Mouse (Mus musculus) stomach, postnatal 0 days (tissue): Measurements from ENCODE around the gene Cacng6. TPM values are rescaled to one million over a fixed set of nuclear protein-coding genes. Genes with fewer than 3 reads are reported as not detected.

Experiments
- ATAC-seq: fragments of 200-750 bp; cut with Nextera tagmentation; 2 replicates; pipeline ENCODE4 v1.8.0; 2017; ENCODE audit not compliant: low FRiP score, low TSS enrichment
- DNase-seq: peaks from one replicate; pipeline ENCODE4 v3.0.0-alpha.2; 2016; ENCODE audit warnings: low spot score
- H3K27ac ChIP-seq: fragments of 300-500 bp; sonication (generic); replicated peaks from 2 replicates; pipeline ENCODE4 v1.5.1; 2014; ENCODE audit warnings: mild to moderate bottlenecking, control low read depth
- H3K27me3 ChIP-seq: fragments of 300-500 bp; sonication (generic); 2 replicates; pipeline ENCODE4 v1.6.1; 2014; ENCODE audit warnings: low read length; ENCODE audit not compliant: control insufficient read depth, insufficient read depth
- H3K36me3 ChIP-seq: fragments of 300-500 bp; sonication (generic); 2 replicates; pipeline ENCODE4 v1.6.1; 2014; ENCODE audit warnings: low read length, mixed read lengths; ENCODE audit not compliant: control insufficient read depth, insufficient read depth
- H3K4me1 ChIP-seq: fragments of 300-500 bp; sonication (generic); replicated peaks from 2 replicates; pipeline ENCODE4 v1.6.1; 2014; ENCODE audit warnings: antibody characterized with exemption; ENCODE audit not compliant: control insufficient read depth, insufficient read depth
- H3K4me2 ChIP-seq: fragments of 300-500 bp; sonication (generic); replicated peaks from 2 replicates; pipeline ENCODE4 v1.6.1; 2014; ENCODE audit warnings: low read depth, mild to moderate bottlenecking, control low read depth, moderate library complexity
- H3K4me3 ChIP-seq: fragments of 300-500 bp; sonication (generic); 2 replicates; pipeline ENCODE4 v1.5.1; 2014; ENCODE audit warnings: low read depth, low read length, control low read depth
- H3K9ac ChIP-seq: fragments of 300-500 bp; sonication (generic); 2 replicates; pipeline ENCODE4 v1.6.1; 2014; ENCODE audit warnings: mild to moderate bottlenecking, low read length, control low read depth, mixed read lengths
- H3K9me3 ChIP-seq: fragments of 300-500 bp; sonication (generic); 2 replicates; pipeline ENCODE4 v1.6.1; 2016; ENCODE audit warnings: low read length; ENCODE audit not compliant: control insufficient read depth
- CTCF ChIP-seq: IDR thresholded peaks from 2 replicates; pipeline ENCODE4 v1.5.1; 2016; ENCODE audit warnings: antibody characterized with exemption, low read depth, mild to moderate bottlenecking, moderate library complexity
- EP300 ChIP-seq: optimal IDR thresholded peaks from 2 replicates; pipeline ENCODE3; 2016; ENCODE audit warnings: antibody characterized with exemption
- WGBS: fragments of 180-500 bp; shearing (Covaris S2); extraction: QIAGEN DNeasy Blood & Tissue Kit; methylation state at CpG from one replicate; pipeline ENCODE4 v1.1.7; 2014; 5-methylcytosine and 5-hydroxymethylcytosine counted together
- polyA plus RNA-seq: library from polyadenylated mRNA; unstranded; fragments of >200 nt; fragmentation: Nextera tagmentation; extraction: Ambion mirVana; gene quantifications from 2 replicates; pipeline ENCODE4 v1.2.1, GENCODE M21; 2015

Cacng6 gene
- polyA plus RNA-seq, 1 experiment from 2014 or later = 0.22 TPM

GRCm38 (mm10) chr7:3423430-3423829 is 565 bp upstream of the Cacng6 start:
- Histone ChIP-seq H3K36me3 (no peaks in the 10 kb centered on the region), H3K9ac (no peak overlapping the region), H3K4me2 (peak overlapping the region; percentile 20), H3K27ac (no peak overlapping the region), H3K4me3 (peak overlapping the region; percentile 8; the same call in 1 of the 2 replicates), H3K27me3 (peaks cover 3% of the 10 kb centered on the region; the same call in 1 of the 2 replicates), H3K9me3 (no peaks in the 10 kb centered on the region), H3K4me1 (no peaks in the 10 kb centered on the region)
- TF ChIP-seq EP300 = no peak
- TF ChIP-seq CTCF = no peak
- ATAC-seq = no peak
- WGBS = under 1% methylated on average over 27 of the region's 30 CpGs
- no peak for DNase-seq

GRCm38 (mm10) chr7:3425141-3425540 is 1.1 kb downstream of the Cacng6 start:
- no peak for DNase-seq
- TF ChIP-seq EP300 (no peak), CTCF (no peak)
- no peak overlapping the region for H3K27ac ChIP-seq
- no peak overlapping the region for H3K4me2 ChIP-seq
- H3K4me3 ChIP-seq = no peak overlapping the region
- no peak overlapping the region for H3K9ac ChIP-seq
- 92% methylated on average over 5 of the region's 5 CpGs for WGBS
- no peak for ATAC-seq
- H3K9me3 ChIP-seq = no peaks in the 10 kb centered on the region
- H3K27me3 ChIP-seq = peaks cover 3% of the 10 kb centered on the region; the same call in 1 of the 2 replicates
- no peaks in the 10 kb centered on the region for H3K4me1 ChIP-seq
- no peaks in the 10 kb centered on the region for H3K36me3 ChIP-seq

- ATAC-seq (no peak), DNase-seq (no peak)
- no peak overlapping the region for H3K27ac ChIP-seq
- no peak overlapping the region for H3K4me3 ChIP-seq
- no peaks in the 10 kb centered on the region for H3K4me1 ChIP-seq
- no peak for TF ChIP-seq CTCF
- no peak for TF ChIP-seq EP300
- 61% methylated on average over 6 of the region's 6 CpGs for WGBS
- no peak overlapping the region for H3K9ac ChIP-seq
- H3K9me3 ChIP-seq = no peaks in the 10 kb centered on the region
- no peaks in the 10 kb centered on the region for H3K36me3 ChIP-seq
- no peaks in the 10 kb centered on the region for H3K27me3 ChIP-seq
- no peak overlapping the region for H3K4me2 ChIP-seq
These were observed 6.2 kb downstream of the Cacng6 start for GRCm38 (mm10) chr7:3430161-3430560.

GRCm38 (mm10) chr7:3432066-3432465 is 8.1 kb downstream of the Cacng6 start:
- no peaks in the 10 kb centered on the region for H3K4me1 ChIP-seq
- no peak overlapping the region for H3K27ac ChIP-seq
- H3K36me3 ChIP-seq = no peaks in the 10 kb centered on the region
- H3K9ac ChIP-seq = no peak overlapping the region
- ATAC-seq (no peak), DNase-seq (no peak)
- WGBS = 79% methylated on average over 1 of the region's 1 CpGs
- no peaks in the 10 kb centered on the region for H3K9me3 ChIP-seq
- no peaks in the 10 kb centered on the region for H3K27me3 ChIP-seq
- no peak overlapping the region for H3K4me3 ChIP-seq
- TF ChIP-seq CTCF = no peak
- no peak for TF ChIP-seq EP300
- H3K4me2 ChIP-seq = no peak overlapping the region

DNA sequence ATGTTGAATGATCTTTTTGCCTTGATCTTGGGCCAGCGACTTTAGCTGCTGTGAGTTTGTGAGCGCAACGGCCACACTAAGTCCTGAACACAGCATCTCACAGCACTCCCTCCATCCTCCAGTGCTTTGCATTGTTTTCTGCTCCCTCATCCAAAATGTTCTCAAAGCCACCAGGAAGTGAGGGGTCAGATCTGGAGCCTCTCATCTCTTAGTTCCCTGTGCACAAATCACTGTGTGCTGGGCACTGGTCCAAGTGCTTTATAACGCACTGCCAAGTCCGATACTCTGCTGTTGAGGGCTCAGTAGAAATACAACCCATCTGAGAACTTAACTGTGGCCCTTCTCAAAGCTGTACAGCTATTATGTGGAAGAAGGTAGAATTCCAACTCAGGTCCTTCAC is 13.9 kb downstream of the Cacng6 start:
- no peaks in the 10 kb centered on the region for H3K9me3 ChIP-seq
- no peak overlapping the region for H3K4me2 ChIP-seq
- ATAC-seq (no peak), DNase-seq (no peak)
- TF ChIP-seq EP300 (no peak), CTCF (no peak)
- H3K36me3 ChIP-seq = no peaks in the 10 kb centered on the region
- WGBS = 35% methylated on average over 5 of the region's 5 CpGs
- H3K4me3 ChIP-seq = no peak overlapping the region
- no peaks in the 10 kb centered on the region for H3K27me3 ChIP-seq
- H3K27ac ChIP-seq = no peak overlapping the region
- H3K9ac ChIP-seq = no peak overlapping the region
- no peaks in the 10 kb centered on the region for H3K4me1 ChIP-seq

DNA sequence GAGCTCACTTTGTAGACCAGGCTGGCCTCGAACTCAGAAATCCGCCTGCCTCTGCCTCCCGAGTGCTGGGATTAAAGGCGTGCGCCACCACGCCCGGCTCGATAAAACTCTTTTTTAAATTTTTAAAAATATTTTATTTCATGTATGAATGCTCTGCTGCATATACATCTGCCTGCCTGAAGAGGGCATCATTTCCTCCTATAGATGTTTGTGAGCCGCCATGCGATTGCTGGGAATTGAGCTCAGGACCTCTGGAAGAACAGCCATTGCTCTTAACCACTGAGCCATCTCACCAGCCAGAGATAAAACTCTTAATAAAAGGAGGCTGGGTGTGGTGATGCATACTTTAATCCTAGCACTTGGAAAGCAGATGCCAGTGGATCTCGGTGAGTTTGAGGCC is 16.0 kb downstream of the Cacng6 start:
- no peak overlapping the region for H3K27ac ChIP-seq
- 84% methylated on average over 10 of the region's 11 CpGs for WGBS
- no peak overlapping the region for H3K4me2 ChIP-seq
- H3K27me3 ChIP-seq = no peaks in the 10 kb centered on the region
- DNase-seq (no peak), ATAC-seq (no peak)
- no peaks in the 10 kb centered on the region for H3K9me3 ChIP-seq
- H3K4me3 ChIP-seq = no peak overlapping the region
- no peaks in the 10 kb centered on the region for H3K4me1 ChIP-seq
- TF ChIP-seq EP300 (no peak), CTCF (0 out of 2 replicates have a peak, but pooled peaks have one; percentile 5)
- H3K9ac ChIP-seq = no peak overlapping the region
- H3K36me3 ChIP-seq = no peaks in the 10 kb centered on the region
